Mouse (Mus musculus) layer of hippocampus, adult 9-10 months (tissue): Measurements from ENCODE around the gene BC017158.

ENCODE experiments used
- DNase-seq: peaks from one replicate; pipeline ENCODE4 v3.0.0; 2022; ENCODE audit warnings: low spot score

The BC017158 gene

DNA sequence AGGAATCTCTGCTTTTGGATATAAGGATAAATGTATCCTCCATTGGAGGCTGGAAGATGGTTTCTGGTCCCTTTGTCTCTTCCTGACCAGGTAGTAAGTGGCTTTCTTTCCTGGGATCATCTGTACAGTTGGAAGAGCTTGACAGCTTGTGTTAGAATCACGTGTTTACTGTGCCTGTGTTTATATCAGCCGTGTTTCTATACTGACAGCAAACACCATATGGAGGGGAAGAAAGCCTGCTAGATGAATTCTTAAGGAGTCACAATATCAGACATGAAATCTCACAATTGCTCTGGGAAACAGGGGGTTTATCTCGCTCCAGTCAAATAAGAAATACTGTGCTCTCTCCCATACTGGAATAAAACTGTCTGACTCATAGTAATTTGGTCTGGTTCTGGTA, 11.2 kb upstream of the BC017158 start:
- no peak for DNase-seq

DNA sequence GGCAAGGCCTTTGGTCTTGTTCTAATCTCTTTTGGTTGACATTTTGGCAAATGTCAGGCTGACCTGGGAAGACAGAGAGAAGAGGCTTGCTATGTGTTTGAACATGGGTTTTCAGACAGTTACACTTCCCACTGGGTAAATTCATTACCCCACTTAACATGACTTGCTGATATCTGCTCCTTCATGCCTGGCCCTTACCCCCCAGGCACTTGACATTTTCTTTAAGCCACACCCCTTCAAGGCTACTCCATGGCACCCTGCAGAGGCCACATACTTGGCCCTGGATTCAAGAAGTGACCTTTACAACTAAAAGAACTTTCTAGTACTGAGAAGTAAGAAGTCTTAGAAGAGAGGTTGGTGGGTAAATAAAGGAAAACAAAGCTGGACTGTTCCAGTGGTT, 9.9 kb upstream of the BC017158 start:
- DNase-seq, result no peak

DNA sequence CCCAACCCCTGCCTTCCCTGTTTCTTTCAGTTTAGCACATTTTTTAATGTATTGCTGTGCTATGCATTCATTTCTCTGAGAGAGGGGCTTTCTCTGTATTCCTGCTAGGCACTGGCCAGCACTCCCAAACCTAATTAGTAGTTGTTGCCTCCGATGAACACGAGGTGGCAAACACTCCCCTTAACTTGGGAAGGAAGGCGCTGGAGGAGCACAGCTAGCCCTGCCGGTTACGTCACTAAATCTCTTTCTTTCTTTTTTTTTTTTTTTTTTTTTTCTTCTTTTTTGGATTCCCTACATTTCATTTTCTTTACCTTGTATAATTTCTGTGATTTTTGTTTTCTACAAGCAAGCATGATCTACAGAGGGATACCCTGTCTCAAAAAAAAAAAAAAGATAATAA, 6.9 kb upstream of the BC017158 start:
- DNase-seq, result no peak

DNA sequence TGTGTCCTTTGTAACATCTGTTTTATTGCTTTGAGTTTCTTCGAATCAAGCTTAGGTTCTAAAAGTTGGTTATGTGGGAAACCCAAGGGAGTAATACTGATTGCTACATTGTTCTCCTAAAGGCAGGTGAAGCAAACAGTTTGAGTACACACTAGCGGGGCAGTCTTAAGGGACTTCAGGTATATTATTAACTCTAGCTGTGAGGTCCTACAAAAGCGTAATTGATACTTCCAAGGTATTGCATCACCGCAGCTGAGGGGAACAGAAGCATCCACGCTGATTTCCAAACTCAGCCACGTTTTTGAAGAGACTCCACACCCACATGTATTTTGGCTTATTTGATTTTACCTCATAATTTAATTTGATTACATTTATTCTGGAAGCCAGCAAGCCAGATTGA, 6.2 kb upstream of the BC017158 start:
- DNase-seq, result no peak

DNA sequence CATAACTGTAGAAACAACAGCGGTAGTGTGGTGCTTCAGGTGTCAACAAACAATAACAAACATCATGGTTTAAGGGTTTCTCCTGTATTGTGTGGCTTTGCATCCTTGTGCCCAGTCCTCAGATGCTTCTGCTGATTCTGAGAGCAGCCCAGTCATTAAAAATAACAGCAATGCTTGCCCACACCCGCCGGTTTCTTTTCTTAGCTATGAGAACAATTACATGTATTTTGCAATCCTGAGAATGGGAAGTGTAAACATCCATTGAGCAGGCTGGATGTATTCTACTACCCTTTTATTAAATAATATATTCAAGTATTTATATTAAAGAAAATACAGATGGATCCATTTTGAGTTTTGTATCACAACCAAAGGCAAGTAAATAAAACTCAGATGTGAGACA, 4.2 kb upstream of the BC017158 start:
- DNase-seq, result no peak

DNA sequence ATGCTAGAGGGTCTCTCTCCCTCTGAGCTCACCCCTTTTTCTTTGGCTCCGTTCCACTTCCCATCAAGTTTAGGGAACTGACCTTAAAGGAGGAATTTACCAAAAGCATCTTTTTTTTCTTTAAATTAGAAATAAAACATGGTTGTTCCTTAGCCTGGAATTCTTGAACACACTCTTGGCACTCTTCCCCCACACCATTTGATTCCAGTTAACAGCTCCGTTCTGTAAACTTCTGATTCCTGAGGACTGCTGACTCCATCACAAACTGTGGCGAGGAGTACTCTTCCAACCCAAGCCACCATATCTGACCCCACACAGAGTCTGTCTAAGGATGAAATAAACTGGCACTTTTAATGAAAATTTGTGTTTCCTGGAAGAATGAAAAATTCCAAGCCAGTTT, 3.0 kb upstream of the BC017158 start:
- no peak for DNase-seq

DNA sequence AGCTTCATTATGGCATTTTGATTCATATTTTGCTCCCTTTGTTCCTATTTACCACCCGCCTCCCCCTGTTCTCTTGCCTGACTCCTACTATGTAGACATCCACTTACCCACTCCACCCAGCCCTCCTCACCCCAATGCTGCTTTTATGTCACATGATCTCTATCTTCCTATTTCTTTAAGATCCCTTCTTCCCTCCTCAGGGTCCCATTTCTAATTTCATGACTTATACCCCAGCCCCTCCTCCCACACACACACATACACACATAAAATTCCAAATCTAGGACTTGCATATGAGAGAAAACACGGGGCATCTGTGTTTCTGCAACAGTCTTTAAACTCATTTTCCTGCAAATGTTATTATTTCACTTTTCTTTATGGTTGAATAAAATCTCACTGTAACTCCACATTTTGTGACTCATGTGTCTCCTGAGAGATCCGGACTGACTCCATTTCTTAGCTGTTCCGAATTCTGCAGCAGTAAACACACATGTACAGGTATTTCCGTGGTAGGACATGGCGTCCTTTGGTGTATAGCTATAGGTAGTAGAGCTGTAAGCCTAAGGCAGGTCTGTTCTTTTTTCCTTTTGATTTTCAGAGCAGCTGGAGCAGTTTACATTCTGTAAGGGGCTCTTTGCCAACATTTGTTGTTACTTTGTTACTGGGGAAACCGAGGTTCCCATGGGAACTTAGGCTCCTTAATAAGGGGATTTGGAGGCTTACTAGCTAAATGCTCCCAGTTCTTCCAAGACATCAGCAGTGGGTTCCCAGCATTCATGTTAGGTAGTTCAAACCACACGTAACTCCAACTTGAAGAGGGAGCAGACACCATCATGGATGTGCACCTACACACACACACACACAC, 742 bp upstream of the BC017158 start:
- DNase-seq, result no peak

DNA sequence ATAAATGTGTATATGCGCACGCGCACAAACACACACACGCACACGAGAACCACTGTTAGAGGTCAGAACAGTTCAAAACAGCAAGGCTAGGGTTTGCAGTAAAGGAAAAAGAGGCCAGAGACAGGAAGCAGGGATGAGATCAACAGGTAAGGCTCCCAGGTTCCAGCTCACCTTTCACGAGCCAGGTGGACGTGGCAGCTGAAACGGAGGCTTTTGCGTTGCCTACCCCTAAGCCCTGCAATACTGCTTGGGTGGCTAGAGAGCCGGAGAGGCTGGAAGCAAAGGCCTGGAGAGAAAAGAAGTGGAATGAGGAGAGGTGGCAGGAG, 716 bp downstream of the BC017158 start:
- no peak for DNase-seq

DNA sequence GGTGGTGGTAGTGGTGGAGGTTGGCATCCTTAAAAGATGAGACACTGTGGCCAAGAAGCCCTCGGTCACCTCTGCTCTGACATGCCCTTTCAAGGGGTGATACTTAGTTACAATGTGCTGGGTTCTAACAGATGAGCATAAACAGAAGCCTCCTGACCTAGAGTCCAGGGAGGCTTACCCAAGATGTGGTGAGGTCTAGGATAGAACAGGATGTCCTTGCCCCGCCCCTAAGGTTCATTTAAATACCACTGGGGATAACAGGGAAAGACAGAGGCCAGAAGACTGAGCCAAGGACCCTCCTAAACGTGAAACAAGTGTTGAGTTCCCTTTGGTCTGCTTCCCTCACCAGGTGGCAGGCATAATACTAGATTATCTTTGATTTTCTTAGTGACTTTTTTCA, 1.5 kb downstream of the BC017158 start:
- no peak for DNase-seq

DNA sequence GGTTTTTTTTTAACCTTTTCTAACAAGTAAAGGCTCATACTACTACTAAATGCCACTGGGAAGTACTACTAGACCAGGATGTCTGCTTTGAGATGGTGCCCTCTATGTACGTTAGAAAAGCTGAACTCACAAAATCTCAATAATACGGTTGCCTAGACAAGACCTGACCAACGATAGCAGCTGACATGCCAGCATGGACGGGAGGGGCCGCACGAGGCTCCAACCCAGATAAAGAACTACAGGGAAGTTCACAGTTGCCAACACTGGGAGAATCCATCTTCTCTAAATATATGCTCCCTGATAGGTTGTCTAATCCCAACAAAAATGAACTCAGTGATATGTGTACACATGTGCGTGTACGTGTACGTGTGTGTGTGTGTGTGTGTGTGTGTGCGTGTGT, 3.2 kb downstream of the BC017158 start:
- DNase-seq, result no peak

DNA sequence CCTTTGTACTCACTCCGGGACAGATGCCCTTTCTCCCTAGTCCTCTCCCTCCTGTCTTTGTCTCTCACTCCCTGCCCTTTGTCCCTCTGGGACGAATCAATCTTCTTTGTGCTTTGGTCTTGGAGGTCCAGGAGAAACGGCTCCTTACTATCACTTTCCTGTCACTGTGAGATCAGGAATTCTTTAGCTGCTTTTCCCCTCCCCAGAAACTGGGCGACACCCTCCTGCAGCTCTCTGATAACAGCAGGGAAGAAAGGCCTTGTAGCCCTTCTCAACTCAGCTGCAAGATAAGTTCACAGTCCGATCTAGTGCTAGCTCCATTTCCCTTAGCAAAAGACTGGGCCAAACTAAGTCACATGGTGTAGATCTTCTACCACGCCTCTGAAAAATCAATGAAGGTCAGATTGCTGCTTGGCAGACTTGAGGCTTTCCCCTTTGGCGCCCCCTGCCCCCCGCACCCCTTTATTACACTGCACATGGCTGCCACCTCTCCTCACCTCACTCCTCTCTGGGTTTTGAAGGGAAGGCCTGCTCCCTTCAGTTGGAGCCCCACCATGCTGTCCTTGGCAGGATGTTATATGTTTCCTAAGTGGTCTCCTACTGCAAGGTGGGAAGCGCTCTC, 8.9 kb downstream of the BC017158 start:
- no peak for DNase-seq

DNA sequence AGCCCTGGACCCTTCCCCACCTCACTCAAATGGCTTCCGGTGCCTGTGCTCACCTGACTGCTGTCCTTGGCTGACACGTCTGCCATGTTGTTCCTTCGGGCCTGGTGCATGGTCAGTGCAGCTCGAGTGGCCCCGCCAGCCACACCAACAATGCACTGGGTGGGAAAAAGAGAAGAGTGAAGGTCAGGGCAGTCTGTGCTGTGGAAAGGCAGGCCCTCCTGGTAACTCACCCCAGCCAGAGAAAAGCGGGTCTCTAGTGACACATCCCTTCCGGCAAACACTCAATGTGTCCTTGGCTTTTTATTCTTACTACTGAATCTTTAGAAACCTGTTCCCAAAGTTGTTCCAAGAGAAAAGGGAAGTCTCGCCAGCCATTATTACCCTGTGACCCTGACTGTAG, 12.9 kb downstream of the BC017158 start:
- DNase-seq, result no peak

DNA sequence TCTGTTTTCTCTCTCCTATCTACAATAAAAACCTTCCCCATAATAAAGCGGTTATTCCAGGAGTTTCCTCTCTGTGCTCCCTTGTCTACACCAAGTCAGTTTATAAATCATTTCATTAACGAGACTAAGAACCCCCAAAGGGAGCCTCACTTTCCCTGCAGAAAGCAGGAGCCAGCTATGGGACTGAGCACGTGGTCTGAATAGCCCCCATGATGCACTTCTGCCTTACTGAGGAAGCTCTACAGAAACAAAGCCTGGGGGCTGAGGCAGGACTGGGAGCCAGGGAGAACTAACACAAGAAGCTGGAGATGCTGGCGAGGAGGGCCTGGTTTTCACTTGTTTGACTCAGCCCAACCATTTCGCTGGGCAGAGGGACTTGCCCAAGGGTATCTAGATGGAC, 13.9 kb downstream of the BC017158 start:
- DNase-seq, result no peak

DNA sequence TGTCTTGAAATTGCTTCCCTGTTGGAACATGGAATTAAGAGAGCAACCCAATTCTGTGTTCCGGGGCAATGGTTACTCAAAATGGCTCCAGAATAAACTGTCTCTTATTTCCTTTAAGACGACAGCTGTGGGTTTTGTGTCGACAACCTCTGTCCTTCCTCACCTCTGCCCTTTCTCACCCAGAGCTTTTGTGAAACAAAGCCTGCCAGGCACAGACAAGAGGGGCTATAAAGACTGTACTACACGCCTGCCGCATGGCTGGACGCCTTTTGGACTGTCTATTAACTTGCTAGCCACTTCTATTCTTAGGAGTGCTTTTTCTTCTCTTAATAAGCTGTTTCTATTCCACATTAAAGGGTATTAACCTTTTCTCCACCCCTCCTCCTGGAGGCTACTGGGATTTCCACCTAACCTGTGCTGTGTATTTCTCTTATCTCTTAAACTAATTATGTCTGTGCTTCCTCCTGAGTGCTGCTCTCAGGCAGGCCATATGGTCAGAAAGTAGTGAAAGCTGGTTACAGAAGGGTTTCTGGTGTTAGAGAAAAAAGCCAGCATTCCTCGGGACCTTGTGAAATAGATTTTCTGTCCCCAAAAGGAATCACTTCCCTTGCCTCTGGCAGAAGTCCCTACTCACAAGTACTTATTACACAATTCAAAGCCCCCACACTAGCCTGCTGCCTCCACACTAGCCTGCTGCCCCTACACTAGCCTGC, 15.3 kb downstream of the BC017158 start:
- DNase-seq, result no peak

DNA sequence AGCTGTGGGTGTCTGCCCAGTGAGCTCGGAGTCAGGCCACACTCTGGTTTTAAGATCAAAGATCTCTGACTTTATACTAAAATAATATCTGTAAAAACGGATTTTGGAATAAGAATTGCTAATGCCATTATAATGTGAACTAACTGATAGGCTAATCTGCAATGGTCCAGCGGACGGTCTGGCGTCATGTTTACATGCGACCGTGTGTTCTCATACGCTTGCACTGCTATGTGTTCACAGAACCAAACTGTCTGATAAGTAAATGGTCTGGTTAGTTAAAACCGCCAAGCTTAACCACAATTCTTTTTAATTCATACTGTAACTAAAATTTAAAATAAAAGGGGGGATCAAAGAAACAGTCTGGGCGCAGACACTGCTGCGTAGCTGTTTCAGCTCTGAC, 16.2 kb downstream of the BC017158 start:
- no peak for DNase-seq

DNA sequence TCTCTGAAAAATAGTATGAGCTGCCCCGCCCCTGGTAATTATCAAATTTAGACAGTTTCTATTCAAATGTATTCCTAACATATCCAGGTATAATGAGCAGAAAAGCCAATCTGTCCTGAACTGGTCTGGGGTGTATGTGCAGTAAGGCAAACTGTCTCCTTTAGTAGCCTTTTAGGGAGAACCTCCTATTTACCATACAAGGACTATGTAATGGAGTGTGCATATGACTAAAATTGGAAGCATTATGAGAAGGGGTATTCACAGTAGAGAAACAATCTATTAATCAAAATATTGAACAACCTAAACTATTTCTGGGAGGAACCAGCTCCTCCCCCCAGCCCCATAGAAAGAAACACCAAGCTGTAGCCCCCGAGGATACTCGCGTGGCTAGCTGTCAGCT, 18.2 kb downstream of the BC017158 start:
- DNase-seq, result no peak

DNA sequence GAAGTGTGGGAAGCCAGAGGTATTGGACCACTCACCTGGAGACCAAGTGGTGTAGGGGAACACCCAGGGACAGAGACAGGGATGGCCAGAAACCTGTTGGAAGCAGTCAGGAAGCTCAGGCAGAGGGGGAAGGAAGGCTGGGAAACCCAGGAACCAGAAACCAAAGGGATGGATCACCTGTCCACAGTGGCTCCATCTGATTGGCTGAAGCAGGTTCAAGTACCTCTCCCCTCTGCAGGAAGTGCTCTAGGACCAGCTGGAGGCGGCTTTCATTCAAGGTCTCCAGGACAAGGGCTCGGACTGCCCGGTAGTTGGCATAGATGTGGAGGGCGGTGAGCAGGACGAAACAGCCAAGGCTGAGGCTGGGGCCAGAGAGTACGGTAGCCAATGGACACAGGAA, 21.9 kb downstream of the BC017158 start:
- no peak for DNase-seq

DNA sequence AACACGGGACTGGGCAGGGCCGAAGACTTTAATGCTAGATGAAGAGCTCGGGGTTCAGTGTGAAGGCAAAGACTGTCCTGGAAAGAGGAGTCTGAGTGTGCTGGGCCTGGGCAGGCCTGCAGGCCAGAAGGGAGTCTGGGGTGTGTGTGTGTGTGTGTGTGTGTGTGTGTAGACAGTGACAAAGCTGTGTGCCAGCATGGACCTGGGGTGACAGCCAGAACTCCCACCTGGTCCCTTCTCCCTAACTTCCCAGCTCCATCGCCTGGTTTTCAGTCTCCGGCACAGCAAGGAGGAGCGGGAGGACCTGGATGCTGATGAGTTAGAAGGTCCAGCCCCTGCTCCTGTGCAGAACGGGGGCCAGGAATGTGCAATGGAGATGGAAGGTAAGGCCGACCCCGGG, 26.5 kb downstream of the BC017158 start:
- DNase-seq, result no peak

DNA sequence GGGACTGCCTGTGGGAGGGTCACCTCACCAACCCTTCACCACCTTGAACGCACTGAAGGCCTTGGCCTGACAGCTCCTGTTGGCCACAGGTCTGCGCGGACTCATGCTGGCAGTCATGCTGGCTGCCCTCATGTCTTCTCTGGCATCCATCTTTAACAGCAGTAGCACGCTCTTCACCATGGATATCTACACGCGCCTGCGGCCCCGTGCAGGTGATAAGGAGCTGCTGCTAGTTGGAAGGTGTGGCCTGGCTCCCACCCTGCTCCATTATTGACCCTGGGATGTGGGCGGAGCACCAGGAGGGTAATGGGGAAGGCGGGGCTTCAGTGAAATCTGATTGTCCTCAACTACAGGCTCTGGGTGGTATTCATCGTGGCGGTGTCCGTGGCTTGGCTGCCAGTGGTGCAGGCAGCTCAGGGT, 27.5 kb downstream of the BC017158 start:
- DNase-seq, result no peak

DNA sequence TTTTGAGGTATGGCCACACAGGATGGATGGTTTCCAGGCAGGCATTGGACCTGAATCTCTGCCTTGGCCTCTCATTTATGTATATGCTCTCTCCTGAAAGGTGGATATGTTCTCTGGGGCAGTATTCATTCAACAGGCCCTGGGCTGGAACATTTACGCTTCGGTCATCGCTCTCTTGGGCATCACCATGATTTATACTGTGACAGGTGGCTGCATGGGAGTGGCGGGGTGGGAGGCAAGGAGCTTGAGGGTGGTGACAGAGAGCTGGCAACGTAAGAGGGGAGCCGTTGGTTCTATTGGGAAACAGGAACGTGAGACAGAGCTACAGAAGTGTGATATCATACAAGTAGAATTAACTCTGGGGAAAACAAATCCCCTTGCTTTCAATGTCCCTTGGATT, 30.2 kb downstream of the BC017158 start:
- no peak for DNase-seq

DNA sequence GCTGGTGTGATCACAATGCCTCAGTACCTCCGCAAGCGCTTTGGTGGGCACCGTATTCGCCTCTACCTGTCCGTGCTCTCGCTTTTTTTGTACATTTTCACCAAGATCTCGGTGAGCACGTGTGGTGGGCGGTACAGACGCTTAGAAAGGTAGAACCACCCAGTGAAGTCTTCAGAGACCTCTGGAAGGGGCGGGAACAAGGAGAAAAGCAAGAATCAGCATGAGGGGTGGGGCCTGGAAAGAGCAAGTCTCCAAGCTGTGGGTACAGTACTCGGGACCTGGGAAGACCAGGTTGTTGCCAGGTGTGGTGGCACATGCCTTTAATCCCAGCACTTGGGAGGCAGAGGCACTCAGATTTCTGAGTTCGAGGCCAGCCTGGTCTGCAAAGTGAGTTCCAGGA, 30.6 kb downstream of the BC017158 start:
- no peak for DNase-seq

DNA sequence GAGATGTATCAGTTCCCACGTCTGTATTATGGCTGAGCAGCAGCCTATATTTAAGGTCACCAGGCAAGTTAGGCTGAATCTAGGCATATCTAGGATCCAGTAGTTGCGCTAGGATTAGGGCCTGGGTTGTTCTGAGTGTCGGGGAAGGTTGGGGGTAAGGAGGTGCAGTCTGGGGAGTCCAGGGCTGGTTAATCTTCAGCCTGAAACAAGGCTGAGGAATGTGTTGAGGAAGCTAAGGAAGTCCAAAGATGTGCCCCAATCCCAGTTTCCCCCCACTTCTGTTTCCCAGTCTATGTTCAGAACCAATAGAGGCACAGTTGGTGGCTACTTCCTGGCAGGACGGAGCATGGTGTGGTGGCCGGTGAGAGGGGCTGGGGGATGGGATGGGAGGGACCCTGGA, 31.9 kb downstream of the BC017158 start:
- no peak for DNase-seq

DNA sequence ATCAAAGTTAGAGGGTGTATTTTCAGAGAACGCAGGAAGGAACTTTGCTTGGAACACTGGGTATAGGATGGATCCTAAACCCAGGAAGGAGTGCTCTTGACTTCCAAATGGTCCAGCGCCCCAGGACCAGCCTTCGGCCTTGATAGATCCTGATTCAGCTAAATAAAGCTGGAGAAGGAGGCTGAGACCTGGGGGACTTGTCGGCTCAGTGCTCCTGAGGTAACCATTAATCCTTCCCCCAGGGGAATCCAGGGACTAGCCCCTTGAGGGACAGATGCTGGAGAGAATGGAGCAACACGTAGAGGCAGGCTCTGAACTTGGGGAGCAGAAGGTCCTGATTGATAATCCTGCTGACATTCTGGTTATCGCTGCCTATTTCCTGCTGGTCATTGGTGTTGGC, 32.6 kb downstream of the BC017158 start, which contains the start of gene Slc5a2:
Slc5a2 (plus strand) TSS at position 247 of the 400 bp plus-strand sequence.
- DNase-seq, result no peak
